Mouse (Mus musculus) activated CD4-positive, CD25-positive, alpha-beta regulatory T cell (primary cell): ENCODE results near the gene Shb. TPM values are rescaled to one million over a fixed set of nuclear protein-coding genes. Genes with fewer than 3 reads are reported as not detected.

Experiments used
- polyA plus RNA-seq, 2 experiments: library from polyadenylated mRNA; unstranded; fragments of 100-300 nt; shearing (Covaris generic); gene quantifications; one replicate each; pipeline ENCODE4 v1.2.1; 2017

Shb gene
- polyA plus RNA-seq = 1 to 10 TPM in 1 of 2 experiments, under 1 TPM in 1; 0.20 to 1.3 TPM

DNA sequence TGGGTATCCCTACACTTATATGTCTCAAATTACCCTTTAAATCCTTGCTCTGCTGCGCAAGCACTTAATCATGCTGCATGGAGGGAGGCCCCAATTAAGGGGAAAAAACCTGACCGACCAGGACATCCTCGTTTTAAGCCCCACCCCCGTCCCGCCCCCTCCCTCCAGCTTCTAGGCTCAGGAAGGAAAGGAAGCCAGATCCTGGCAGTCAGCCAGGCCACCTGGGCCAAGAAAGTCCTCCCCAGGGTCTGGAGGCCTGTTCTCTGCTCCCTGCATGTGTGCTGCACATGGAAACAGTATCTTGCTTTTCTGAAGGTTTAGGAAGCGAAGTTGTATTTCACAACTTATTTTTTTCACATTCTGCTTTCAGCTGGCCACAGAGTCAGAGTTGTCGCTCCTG is at the start of gene Shb:
Shb (minus strand) TSS at position 96 of the 400 bp plus-strand sequence.

DNA sequence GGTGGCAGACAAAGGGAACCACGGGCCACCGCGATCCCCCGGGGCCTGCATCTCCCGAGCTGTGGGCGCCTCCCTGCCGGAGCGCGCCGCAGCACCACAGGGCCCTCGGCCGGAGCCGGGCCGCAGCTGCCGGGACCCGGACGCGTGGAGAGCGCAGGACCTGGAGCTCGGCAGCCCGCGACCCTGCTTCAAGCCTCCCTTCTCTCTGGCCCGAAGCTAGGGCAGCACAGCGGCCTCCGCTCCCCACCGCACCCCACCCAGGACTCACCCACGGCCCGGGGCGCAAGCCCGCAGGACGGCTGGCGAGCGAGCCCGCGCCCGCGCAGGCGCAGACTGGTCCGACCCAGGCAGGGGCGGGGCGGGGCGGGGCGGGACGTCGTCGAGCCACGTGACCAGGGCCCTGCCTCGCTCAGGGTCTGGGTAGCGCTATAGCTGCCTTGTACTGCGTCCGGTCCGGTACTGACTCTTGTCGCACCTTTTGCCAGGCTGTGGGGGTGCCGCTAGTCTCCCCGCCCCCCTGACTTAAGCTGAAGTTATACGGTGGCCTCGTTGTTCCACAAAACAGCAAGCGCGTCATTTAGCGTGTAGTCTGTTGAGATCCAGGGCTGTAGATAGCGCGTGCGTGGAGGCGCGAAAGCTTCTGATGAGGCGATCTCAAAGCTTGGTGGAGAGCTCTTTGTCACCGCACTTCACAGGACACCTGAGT is 123.7 kb downstream of the Shb start, which contains the start of gene Slc25a51:
Slc25a51 (minus strand) TSS at position 340 of the 706 bp plus-strand sequence.

Other genes starting within 250 kb of the Shb start
- 10 to 100 TPM; 11.3 to 15.6 TPM for gene Trmt10b, start 235.3 kb downstream of the Shb start, polyA plus RNA-seq
- 10 to 100 TPM; 18.1 to 23.9 TPM for gene Dcaf10, start 190.4 kb downstream of the Shb start, polyA plus RNA-seq
- 100 to 1,000 TPM; 141 to 144 TPM for gene Exosc3, start 189.7 kb downstream of the Shb start, polyA plus RNA-seq
- 10 to 100 TPM; 25.8 to 28.0 TPM for gene Slc25a51, start 123.7 kb downstream of the Shb start, polyA plus RNA-seq